Mouse (Mus musculus) frontal cortex, postnatal 14 days (tissue): ENCODE data around the gene Nr1h2.

Source experiments
- DNase-seq, 2 experiments: peaks; one replicate each; pipeline ENCODE4 v3.0.0; 2022; ENCODE audit warnings: low spot score in 2 of 2

The Nr1h2 gene

GRCm38 (mm10) chr7:44549621-44550408 is 3.9 kb downstream of the Nr1h2 start:
- no peak for DNase-seq

DNA sequence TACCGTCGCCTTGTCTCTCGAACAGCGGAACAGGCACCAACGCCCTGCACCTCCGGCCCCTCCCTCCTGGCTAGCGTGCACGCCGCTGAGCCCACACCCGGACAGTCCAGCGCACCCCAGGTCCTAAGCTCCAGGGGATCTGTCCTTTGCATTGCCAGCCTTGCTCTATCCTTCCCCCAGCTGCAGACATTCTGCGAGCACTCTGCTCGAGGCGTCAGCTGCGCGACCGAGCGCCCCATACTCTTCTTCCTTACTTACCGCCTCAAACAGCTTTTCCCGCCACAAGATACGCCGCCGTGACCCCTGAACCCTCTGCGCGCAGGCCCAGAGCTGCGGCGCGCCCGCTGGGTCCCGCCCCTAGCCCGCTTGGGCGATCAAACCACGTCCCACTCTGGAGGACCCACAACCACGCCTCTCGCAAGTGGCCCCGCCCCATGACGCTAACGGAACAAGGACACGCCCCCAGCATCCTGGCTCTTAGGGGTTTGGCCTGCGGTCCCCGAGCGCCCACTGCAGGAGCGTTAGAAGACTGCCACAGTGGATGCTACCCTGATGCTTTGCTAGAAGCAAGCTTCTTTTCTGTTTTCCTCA is 5.2 kb downstream of the Nr1h2 start, which contains the start of gene Pold1:
Gene Pold1, minus strand, starts transcription at position 353 of the 591 bp plus-strand sequence.
- peak; percentile 99 to 100 for DNase-seq

- no peak for DNase-seq
These were observed 6.0 kb downstream of the Nr1h2 start for GRCm38 (mm10) chr7:44547725-44548124.

DNA sequence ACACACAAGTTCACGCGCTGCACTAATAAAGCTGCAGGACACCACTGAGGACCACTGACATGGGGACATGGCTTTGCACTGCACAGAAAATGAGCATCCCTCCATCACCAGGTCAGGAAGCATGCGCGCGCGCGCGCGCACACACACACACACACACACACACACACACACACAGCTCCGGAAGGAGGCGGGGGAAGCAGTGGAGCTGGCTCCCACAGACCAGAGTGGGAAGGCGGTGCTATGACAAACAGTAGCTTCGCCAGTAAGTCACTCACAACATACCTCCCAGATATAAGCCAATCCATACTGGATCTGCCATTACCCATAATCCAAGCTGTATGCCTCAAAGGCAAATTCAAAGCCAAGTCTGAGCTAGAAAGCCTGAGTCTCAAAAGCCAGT is 6.7 kb downstream of the Nr1h2 start:
- no peak for DNase-seq

DNA sequence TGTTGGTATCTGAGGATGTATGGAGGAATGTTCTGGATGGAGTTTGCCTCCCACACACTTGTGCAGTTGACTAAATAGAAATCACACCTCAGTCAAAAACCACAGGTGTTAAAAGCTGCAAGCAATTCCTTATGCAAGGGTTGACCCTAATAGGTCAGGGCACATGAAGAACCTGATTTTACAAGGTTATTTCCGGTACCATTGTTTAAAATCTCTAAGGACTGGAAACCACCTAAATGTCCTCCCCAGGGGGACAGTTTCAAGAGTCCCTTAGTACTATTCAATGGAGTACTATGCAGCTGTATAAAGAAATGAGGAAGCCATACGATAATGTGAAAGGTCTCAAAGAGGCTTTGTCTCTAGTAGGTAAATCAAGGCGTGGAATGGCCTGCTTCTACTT is 7.5 kb downstream of the Nr1h2 start:
- no peak for DNase-seq

DNA sequence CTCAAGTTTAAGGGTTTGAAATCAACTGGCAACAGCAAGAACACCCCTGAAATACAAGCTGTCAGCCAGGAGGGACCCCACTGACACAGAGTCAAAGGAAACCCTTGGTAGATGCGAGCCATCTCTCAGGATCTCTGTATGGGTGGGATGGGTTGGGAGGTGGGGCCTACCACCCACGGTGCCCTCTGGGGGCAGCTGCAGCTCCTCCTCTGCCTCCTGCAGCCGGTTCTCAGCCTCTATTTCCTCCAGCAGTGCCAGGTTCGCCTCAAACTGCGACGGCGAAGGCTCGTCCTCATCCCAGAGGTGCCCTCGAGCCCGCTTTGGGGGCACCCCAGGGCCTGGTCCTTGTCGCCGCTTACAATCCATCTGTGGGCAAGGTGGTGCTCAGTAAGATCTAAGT is 10.7 kb downstream of the Nr1h2 start:
- DNase-seq: no peak

GRCm38 (mm10) chr7:44542555-44542954 is 11.2 kb downstream of the Nr1h2 start:
- DNase-seq: no peak

GRCm38 (mm10) chr7:44538756-44539624 is 14.8 kb downstream of the Nr1h2 start:
- no peak for DNase-seq

DNA sequence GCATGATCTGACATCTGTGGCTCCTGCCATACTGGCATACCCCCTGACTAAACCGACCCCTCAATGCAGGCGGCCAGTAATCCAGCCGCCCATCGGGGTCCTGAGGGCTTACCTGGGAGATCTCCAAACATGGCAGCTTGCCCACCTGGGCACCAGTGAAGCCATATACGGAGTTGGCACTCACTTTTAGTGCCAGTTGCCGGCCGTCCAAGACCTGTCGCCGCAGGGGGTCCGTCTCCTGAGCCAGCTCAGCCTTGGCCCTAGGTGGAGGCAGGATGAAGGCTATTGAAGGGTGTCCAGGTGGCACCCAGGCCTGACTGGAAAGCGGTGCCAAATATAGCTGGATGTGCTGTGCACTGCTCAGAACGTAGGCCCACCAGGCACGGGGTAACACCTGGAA is 16.3 kb downstream of the Nr1h2 start:
- no peak for DNase-seq

- no peak for DNase-seq
These were observed 16.7 kb downstream of the Nr1h2 start for GRCm38 (mm10) chr7:44537009-44537408.

DNA sequence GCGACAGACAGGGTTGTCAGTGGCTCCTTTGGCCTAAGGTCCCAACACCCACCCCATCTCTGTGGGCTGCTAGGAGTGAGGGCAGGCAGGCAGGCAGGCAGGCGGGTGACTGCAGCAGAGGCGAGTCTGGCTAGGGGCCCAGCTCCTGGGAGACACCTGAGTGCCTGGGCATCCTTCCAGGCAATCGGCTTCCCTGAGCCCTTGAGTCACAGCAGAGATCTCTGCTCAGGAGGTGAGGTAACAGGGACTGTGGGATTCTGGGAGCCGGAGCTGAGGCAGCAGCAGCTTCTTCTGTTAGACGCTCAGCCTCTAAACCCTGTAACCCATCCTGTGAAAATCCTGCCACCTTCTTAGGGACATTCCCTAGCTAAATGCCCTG is 17.2 kb downstream of the Nr1h2 start:
- no peak for DNase-seq

GRCm38 (mm10) chr7:44535657-44536589 is 17.8 kb downstream of the Nr1h2 start:
- DNase-seq: no peak

- no peak for DNase-seq
These were observed 18.9 kb downstream of the Nr1h2 start for GRCm38 (mm10) chr7:44534656-44535441.

DNA sequence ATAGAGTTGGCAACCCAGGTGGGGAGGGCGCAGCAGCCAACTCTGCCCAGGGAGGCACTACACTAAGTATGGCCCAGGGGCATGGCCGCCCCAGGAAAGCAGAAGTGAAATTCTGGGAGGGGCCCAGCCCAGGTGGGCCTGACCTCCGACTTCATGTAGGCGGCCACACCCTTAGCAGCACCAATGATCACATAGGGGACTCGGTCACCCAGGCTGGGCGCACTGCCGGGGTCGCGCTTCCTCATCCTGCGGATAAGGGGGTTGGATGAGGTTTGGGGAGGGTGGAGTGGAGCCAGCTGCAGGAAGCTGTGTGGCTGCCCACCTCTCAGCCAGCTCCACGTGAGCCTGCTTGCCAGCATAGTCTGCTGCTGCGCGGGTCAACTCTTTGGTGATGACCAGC is 19.5 kb downstream of the Nr1h2 start:
- no peak for DNase-seq

DNA sequence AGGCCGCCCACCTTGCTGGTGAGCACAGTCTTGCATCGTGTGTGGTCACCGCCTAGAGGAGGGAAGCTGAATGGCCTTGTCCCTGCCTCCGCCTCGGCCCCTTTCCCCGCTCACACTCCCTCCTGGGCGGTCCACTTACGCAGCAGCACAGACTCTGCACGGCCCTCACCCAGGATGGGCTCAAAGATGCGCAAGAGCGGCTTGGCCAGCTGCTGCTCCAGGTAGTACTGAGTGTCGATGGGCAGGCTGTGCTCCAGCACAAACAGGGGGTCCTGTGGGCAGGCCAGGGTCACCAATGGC is 20.1 kb downstream of the Nr1h2 start:
- no peak for DNase-seq

GRCm38 (mm10) chr7:44532918-44533745 is 20.6 kb downstream of the Nr1h2 start:
- no peak for DNase-seq

- DNase-seq: no peak
These were observed 21.6 kb downstream of the Nr1h2 start, which contains the start of gene Spib for GRCm38 (mm10) chr7:44531946-44532732. Gene Spib (minus strand): TSS chr7:44532071.

DNA sequence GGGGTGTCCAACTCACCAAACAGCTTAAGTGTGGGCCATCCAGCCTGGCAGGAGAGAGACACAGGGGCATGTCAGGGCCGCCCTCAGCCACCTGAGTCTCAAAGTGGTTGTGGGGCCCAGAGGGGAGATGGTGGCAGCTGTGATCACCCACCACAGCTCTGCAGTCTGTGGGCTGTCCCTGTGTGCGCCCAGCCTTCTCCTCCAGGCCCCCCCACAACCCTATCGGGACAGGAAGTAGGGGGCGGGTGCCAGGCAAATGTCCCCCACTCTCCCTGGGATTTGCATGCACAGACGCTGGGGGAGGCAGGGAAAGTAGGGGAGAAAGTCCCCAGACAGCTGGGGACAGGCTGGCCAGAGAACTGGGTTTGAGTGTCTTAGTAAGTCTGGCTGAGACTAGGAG is 22.5 kb downstream of the Nr1h2 start:
- DNase-seq: no peak

- DNase-seq: no peak
These were observed 23.2 kb downstream of the Nr1h2 start for GRCm38 (mm10) chr7:44530507-44530906.
